Mouse (Mus musculus) intestine, postnatal 0 days (tissue): ENCODE results near the gene Ncoa3. TPM values are rescaled to one million over a fixed set of nuclear protein-coding genes. Genes with fewer than 3 reads are reported as not detected.

Source experiments
- ATAC-seq: fragments of 200-750 bp; cut with Nextera tagmentation; 2 replicates; pipeline ENCODE4 v1.8.0; 2017; ENCODE audit warnings: mild to moderate bottlenecking, moderate TSS enrichment, moderate library complexity
- H3K27ac ChIP-seq: fragments of 300-500 bp; sonication (generic); 2 replicates; pipeline ENCODE4 v1.5.1; 2014; ENCODE audit warnings: mild to moderate bottlenecking, low read depth, low read length, moderate library complexity
- H3K27me3 ChIP-seq: fragments of 300-500 bp; sonication (generic); replicated peaks from 2 replicates; pipeline ENCODE4 v1.6.1; 2014; ENCODE audit warnings: low read length, mixed read lengths; ENCODE audit not compliant: control insufficient read depth, insufficient read depth
- H3K36me3 ChIP-seq: fragments of 300-500 bp; sonication (generic); 2 replicates; pipeline ENCODE4 v1.6.1; 2014; ENCODE audit warnings: mild to moderate bottlenecking, moderate library complexity; ENCODE audit not compliant: control insufficient read depth, insufficient read depth
- H3K4me1 ChIP-seq: fragments of 300-500 bp; sonication (generic); replicated peaks from 2 replicates; pipeline ENCODE4 v1.6.1; 2014; ENCODE audit warnings: antibody characterized with exemption, low read length, mixed read lengths; ENCODE audit not compliant: control insufficient read depth, insufficient read depth
- H3K4me2 ChIP-seq: fragments of 300-500 bp; sonication (generic); replicated peaks from 2 replicates; pipeline ENCODE4 v1.6.1; 2014; ENCODE audit warnings: low read depth, mild to moderate bottlenecking, moderate library complexity
- H3K4me3 ChIP-seq: fragments of 300-500 bp; sonication (generic); 2 replicates; pipeline ENCODE4 v1.5.1; 2014; ENCODE audit warnings: low read depth, low read length
- H3K9ac ChIP-seq: fragments of 300-500 bp; sonication (generic); 2 replicates; pipeline ENCODE4 v1.6.1; 2014; ENCODE audit warnings: mild to moderate bottlenecking, low read depth, low read length
- H3K9me3 ChIP-seq: fragments of 300-500 bp; sonication (generic); 2 replicates; pipeline ENCODE4 v1.6.1; 2016; ENCODE audit warnings: mixed run types; ENCODE audit not compliant: control insufficient read depth
- CTCF ChIP-seq: sonication (generic); IDR thresholded peaks from 2 replicates; pipeline ENCODE4 v1.5.1; 2016; ENCODE audit warnings: low read depth, mild to moderate bottlenecking, control low read depth, antibody characterized with exemption, moderate library complexity
- WGBS: fragments of 180-500 bp; shearing (Covaris S2); extraction: QIAGEN DNeasy Blood & Tissue Kit; methylation state at CpG from one replicate; pipeline ENCODE4 v1.1.7; 2014; 5-methylcytosine and 5-hydroxymethylcytosine counted together
- polyA plus RNA-seq: library from polyadenylated mRNA; unstranded; fragments of >200 nt; fragmentation: Nextera tagmentation; extraction: Ambion mirVana; gene quantifications from 2 replicates; pipeline ENCODE4 v1.2.1, GENCODE M21; 2015

The Ncoa3 gene
- polyA plus RNA-seq, 1 experiment from 2014 or later = 4.7 TPM

- TF ChIP-seq CTCF = no peak
- H3K27ac ChIP-seq = no peak overlapping the region
- H3K4me2 ChIP-seq = no peak overlapping the region
- 96% methylated on average over 6 of the region's 6 CpGs for WGBS
- no peaks in the 10 kb centered on the region for H3K27me3 ChIP-seq
- no peak for ATAC-seq
- H3K9me3 ChIP-seq = no peaks in the 10 kb centered on the region
- H3K4me1 ChIP-seq = no peaks in the 10 kb centered on the region
- no peak overlapping the region for H3K9ac ChIP-seq
- H3K4me3 ChIP-seq = no peak overlapping the region
- H3K36me3 ChIP-seq = peaks cover 31% of the 10 kb centered on the region
Measured at GRCm38 (mm10) chr2:166096300-166096699, 103.9 kb downstream of the Ncoa3 start.

GRCm38 (mm10) chr2:166096834-166097233 lies 104.4 kb downstream of the Ncoa3 start:
- no peaks in the 10 kb centered on the region for H3K27me3 ChIP-seq
- no peak overlapping the region for H3K9ac ChIP-seq
- no peaks in the 10 kb centered on the region for H3K9me3 ChIP-seq
- TF ChIP-seq CTCF = peak; percentile 16; the same call in 1 of the 2 replicates
- WGBS = 97% methylated on average over 1 of the region's 1 CpGs
- H3K36me3 ChIP-seq = peaks cover 30% of the 10 kb centered on the region
- H3K4me3 ChIP-seq = no peak overlapping the region
- ATAC-seq = no peak
- H3K27ac ChIP-seq = no peak overlapping the region
- no peak overlapping the region for H3K4me2 ChIP-seq
- H3K4me1 ChIP-seq = no peaks in the 10 kb centered on the region

- ATAC-seq = no peak
- Histone ChIP-seq H3K4me2 (no peak overlapping the region), H3K9ac (no peak overlapping the region), H3K36me3 (peaks cover 22% of the 10 kb centered on the region), H3K4me1 (no peaks in the 10 kb centered on the region), H3K4me3 (no peak overlapping the region), H3K27me3 (no peaks in the 10 kb centered on the region), H3K9me3 (no peaks in the 10 kb centered on the region), H3K27ac (no peak overlapping the region)
- whole genome bisulfite sequencing = 83% methylated on average over 18 of the region's 18 CpGs
- TF ChIP-seq CTCF = peak; percentile 67
Measured at GRCm38 (mm10) chr2:166097443-166098291, 105.2 kb downstream of the Ncoa3 start.

- 75% methylated on average over 15 of the region's 15 CpGs for WGBS
- Histone ChIP-seq H3K9me3 (no peaks in the 10 kb centered on the region), H3K9ac (no peak overlapping the region), H3K27ac (no peak overlapping the region), H3K27me3 (no peaks in the 10 kb centered on the region), H3K4me1 (no peaks in the 10 kb centered on the region), H3K4me3 (no peak overlapping the region), H3K36me3 (peaks cover 14% of the 10 kb centered on the region), H3K4me2 (no peak overlapping the region)
- ATAC-seq = peak; percentile 28; the same call in 1 of the 2 replicates
- TF ChIP-seq CTCF = no peak
Measured at GRCm38 (mm10) chr2:166098292-166098933, 106.0 kb downstream of the Ncoa3 start.

DNA sequence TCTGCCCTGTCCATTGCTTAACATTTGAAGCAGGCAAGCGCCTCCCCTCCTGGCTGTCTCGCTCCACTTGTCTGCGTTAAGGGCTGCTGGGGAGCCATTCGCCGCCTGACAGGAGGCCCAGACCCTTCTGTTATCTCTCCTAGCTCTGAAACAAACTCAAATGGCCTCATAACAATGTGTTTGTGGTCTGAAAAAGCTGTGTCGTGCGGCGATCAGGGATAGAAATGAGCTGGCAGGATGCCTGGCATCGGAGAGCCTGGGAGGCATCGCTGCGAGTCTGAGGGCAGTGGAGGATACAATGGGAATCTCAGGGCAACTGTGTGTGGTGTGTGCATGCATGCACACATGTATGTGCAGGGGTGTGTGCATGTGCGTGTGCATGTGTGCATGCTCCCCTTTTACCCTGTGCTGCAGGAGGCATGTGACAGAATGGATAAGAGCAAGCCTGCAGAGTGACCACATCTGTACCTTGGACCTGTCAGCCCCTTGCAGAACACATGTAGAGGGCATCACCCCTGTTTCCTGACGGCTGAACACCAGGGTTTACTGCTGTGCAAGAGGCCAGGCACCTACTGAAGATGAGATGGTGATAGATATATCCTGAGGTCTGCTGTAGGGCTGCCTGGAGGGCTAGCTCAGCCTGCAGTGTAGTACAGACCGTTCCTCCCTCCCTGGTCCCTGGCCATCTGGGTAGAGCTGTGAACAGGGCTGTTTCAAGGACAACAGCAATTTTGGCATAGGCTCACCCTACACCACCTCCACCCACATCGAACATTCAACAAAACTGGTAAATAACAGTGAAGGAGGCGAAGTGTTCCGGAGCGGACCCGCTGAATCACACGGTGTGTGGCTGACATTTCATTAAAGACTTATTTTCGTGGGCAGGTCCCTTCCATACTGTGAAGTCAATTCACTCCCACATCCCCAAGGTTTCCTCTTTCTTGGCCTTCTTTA lies 108.2 kb downstream of the Ncoa3 start:
- Histone ChIP-seq H3K36me3 (no peaks in the 10 kb centered on the region; the same call in 1 of the 2 replicates), H3K27me3 (no peaks in the 10 kb centered on the region), H3K9me3 (no peaks in the 10 kb centered on the region), H3K4me1 (no peaks in the 10 kb centered on the region), H3K4me3 (no peak overlapping the region), H3K9ac (no peak overlapping the region), H3K4me2 (no peak overlapping the region), H3K27ac (no peak overlapping the region)
- peak; percentile 59 for ATAC-seq
- 82% methylated on average over 21 of the region's 21 CpGs for WGBS
- TF ChIP-seq CTCF = no peak
